Mouse (Mus musculus) large intestine, adult 2 months (tissue): ENCODE measurements around the gene Fcgr1. TPM values are rescaled to one million over a fixed set of nuclear protein-coding genes. Genes with fewer than 3 reads are reported as not detected.
"Not testable (repeated sequence)": the region's sequence is repeated elsewhere in the genome, so short reads cannot be mapped to it uniquely, and the experiment has no call there.

ENCODE experiments used
- DNase-seq: peaks from one replicate; pipeline ENCODE4 v3.0.0-alpha.2; 2012; ENCODE audit warnings: low read depth, low spot score
- WGBS: fragments of 180-500 bp; shearing (Covaris S2); methylation state at CpG from one replicate; pipeline ENCODE4 v1.1.7; 2018; 5-methylcytosine and 5-hydroxymethylcytosine counted together
- polyA plus RNA-seq: library from polyadenylated mRNA; depleted of rRNA; stranded (reverse); fragments of >200 nt; gene quantifications from 2 replicates; pipeline ENCODE4 v1.2.3, GENCODE M21; 2012; rRNA removed

The Fcgr1 gene
- 4.6 and 5.6 TPM in 2 replicates for polyA plus RNA-seq

DNA sequence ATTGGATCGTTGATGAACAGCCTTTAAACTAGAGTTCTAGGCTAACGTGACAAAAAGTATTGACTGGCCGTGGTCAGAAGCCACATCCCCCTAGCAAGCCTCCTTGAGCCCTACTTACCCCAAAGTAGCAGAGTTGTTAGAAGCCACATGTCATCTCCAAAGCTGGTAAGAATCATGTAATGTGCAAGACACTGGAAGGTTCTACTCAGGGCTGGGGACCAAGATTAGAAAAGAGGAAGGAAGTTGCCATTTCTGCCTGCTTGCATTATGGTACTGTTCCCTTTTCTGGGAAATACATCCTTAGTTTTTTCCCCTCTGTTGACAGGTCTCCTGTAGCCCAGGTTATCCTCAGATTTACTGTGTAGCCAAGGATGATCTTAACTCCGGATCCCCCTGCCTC lies at the start of gene Fcgr1:
TSS of gene Fcgr1 (minus strand) at position 183 of the 400 bp plus-strand sequence.
- DNase-seq: no peak
- WGBS: 76% methylated on average over 4 of the region's 4 CpGs

- WGBS: 52% methylated on average over 13 of the region's 13 CpGs
- DNase-seq: not testable (repeated sequence)
Measured at GRCm38 (mm10) chr3:96342652-96343051, 48.9 kb upstream of the Fcgr1 start.

DNA sequence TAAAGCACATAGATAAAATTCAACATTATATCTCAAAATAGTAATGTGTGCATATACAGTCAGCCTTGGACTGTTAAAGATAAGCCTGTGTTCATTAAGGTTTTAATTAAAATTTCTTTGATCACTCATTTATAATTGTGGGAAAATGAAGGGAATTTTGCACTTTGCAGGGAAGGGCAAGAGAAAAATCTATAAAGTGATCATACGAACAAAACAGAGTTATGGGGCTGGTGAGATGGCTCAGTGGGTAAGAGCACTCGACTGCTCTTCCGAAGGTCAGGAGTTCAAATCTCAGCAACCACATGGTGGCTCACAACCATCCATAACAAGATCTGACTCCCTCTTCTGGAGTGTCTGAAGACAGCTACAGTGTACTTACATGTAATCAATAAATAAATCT lies 48.3 kb upstream of the Fcgr1 start:
- 45% methylated on average over 3 of the region's 3 CpGs for WGBS

DNA sequence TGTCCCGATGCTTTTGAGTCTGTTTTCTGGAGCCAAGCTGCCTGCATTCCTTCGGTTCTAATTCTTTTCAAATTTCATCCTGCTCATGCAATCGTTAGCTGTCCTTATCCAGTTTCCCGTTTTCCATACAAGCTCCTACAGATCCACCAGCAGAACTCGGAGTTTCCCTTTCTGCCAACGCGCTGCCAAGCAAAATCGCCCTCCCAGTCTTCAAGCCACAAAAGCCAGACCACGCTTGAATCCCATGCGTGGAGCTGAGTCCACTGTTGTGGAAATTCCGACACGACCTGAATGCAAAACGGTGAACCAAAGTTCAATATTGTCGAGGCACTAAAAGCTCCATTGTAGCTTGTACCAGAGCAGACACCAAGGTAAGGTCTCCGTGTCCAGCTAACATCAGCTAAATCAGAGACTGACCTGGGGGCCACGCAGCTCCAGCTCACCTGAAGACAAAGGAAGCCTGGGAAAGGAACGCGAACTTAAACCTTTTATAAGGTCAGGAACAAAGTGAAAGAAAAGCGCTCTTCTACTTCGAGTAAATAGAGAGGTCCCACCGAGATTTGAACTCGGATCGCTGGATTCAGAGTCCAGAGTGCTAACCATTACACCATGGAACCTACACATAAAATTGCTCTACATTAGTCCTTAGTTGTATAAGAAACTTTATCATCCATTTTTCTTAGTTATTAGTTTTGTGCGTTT lies 47.0 kb upstream of the Fcgr1 start:
- 6% methylated on average over 24 of the region's 24 CpGs for WGBS
- no peak for DNase-seq

More for the DNA sequence above, 48.3 kb upstream of the Fcgr1 start:
- DNase-seq: not testable (repeated sequence)

DNA sequence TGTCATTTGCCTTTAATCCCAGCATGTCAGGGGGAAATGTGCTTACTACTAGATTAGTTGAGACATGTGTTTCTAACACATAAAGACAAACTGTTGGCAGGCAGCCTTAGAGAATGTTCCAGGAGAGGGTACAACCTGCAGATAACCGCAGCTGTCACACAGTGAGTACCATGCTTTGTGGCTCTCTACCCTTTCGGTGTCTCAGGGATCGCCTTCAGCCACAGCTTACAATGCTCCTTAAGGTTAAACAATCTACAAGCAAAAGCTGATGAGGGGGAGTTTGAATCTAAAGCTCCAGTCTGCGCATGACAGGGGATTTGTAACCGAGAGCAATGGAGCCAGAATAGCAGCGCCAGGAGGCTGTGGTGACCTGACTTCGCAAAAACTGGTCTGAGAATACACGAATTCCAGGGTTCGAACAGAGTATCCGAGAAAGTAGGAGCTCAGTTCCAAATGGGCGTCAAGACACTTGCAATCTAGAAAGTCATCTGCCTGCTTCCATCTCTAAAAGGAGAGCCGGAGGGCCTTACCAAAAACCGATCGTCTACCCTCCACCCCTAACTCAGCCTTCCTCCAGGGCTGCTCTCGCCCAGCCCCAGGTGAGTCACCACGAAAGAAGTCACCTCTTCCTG lies 45.2 kb upstream of the Fcgr1 start:
- DNase-seq: no peak
- WGBS: 43% methylated on average over 16 of the region's 16 CpGs

- no peak for DNase-seq
Measured at GRCm38 (mm10) chr3:96338043-96338442, 44.3 kb upstream of the Fcgr1 start.

DNA sequence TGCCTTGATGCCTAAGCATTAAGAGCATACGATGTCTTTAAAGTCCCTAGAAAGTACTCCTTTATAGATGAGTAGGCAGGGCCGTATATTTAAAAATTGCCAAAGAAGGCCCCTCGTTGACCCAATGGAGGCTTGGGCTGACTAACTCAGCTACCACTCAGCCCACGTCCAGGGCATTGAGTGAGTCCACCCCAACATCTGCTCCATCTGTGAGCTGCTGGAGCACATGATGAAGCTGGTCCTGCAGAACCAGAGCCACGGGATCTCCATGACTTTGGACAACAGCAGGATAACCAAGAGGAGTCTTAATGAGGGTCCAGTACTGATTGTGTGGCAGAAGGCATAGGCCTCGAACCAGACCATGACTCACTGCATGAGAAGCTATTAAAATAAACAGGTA lies 43.5 kb upstream of the Fcgr1 start:
- WGBS: 81% methylated on average over 6 of the region's 6 CpGs
- no peak for DNase-seq

More at GRCm38 (mm10) chr3:96338043-96338442, 44.3 kb upstream of the Fcgr1 start:
- 89% methylated on average over 8 of the region's 8 CpGs for WGBS

DNA sequence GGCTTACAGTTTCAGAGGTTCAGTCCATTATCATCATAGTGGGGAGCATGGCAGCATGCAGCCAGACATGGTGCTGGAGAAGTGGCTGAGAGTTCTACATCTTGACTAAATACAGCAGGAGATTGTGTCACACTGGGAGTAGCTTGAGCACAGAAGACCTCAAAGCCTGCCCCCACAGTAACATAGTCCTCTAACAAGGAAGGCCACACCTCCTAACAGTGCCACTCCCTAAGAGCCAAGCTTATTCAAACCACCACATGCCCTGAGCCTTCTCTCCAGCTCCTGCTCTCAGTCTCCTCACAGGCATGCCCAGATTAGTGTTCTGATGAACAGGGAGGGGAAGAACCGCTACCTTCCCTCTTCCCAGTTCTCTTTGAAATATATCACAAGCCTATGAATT lies 42.9 kb upstream of the Fcgr1 start:
- WGBS: 85% methylated on average over 1 of the region's 1 CpGs
- DNase-seq: no peak

DNA sequence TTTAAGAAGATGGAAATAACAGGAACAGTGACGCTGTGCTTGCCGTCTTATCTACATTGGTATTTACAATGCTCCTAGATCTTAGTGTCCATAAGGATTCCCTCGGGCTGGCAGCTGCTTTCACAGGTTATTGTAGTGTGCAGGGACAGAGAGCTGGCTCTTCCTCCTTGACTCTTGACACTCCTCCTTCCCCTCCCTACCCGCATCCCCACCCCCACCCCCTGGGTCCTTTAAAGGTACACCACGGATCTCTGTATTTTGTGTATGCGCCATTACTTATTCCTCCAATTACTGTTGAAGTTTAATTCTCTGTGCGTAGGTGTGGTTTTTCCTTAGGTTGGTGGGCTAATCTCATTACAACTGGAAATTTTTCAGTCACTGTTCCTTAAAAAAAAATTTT lies 41.8 kb upstream of the Fcgr1 start:
- 18% methylated on average over 7 of the region's 7 CpGs for WGBS

DNA sequence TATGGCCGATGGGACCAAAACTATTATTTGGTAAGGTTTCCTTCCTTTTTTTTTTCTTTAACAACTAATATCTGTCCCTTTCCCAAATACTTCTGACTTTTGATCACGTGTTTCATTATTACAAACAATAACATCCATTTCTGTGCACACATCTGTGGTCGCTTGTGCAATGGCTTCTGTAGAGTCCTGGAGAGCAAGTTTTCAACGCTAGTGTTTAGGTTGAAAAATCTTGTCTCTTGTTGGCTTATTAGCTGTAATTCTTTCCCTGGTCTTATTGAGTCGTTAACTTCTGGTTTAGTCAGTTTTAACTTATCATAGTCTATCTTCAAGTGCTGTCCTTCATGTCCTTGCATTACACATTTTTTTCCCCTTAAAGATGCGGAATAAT lies 41.4 kb upstream of the Fcgr1 start:
- 49% methylated on average over 6 of the region's 6 CpGs for WGBS
- DNase-seq: no peak

More for the DNA sequence above, 41.8 kb upstream of the Fcgr1 start:
- no peak for DNase-seq

- no peak for DNase-seq
- WGBS: 8% methylated on average over 36 of the region's 36 CpGs
Measured at GRCm38 (mm10) chr3:96334175-96335162, 40.7 kb upstream of the Fcgr1 start.

GRCm38 (mm10) chr3:96333396-96334174 lies 39.8 kb upstream of the Fcgr1 start:
- DNase-seq: no peak
- WGBS: 6% methylated on average over 25 of the region's 25 CpGs

DNA sequence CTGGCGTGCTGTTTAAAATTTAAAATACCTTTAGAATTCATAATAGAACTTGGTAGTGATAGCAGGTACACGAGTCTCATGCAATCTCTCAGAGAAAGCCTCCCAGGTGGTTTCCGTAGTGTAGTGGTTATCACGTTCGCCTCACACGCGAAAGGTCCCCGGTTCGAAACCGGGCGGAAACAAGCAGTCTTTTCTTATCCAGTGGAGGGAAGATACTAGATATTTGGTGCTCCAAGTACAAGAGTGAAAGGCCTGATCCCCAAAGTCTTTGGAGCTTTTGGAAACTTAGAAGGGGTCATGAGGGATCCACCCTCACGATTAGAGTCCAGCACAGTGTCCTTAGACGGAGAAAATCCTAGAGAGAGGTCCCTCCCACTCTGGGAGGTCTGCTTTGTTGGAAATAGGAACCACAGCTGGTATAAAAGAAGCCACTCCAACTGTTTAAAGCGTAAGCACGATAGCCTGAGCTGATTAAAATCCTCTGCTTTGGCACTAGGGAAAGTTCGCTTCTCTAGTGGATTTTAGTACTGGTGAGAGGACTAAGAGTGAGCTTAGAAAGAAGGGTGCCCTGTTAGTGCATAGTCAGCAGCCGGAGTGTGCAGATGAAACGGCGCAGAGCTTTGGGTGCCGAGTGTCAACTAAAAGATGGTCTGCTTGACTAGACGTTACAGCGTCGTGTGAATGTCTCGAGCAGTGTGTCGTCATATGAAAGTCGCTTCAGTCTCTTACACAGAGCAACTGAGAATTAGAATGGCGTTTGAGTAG lies 39.0 kb upstream of the Fcgr1 start:
- no peak for DNase-seq
- WGBS: 19% methylated on average over 27 of the region's 27 CpGs

DNA sequence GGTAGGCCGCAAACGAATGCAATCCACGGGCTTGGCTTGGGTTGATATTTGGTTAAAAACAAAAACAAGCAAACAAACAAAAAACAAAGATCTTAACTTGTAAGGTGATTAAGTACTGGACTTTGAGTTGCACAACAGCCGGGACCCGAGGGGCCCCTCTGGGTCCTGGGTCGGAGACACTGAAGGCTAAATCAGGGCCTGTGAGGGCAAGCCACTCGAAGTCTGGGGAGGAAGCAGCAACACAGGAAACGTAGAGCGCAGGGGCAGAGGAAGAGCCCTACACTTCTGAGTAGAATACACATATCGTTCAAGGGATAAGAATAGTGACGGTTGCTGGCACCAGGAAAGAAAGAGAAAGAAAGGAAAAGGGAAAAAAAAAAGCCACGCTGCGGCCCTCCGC lies 38.2 kb upstream of the Fcgr1 start:
- DNase-seq: no peak
- WGBS: 36% methylated on average over 14 of the region's 14 CpGs

GRCm38 (mm10) chr3:96331438-96331837 lies 37.7 kb upstream of the Fcgr1 start:
- no peak for DNase-seq
- 22% methylated on average over 7 of the region's 7 CpGs for WGBS

- WGBS: 63% methylated on average over 7 of the region's 7 CpGs
- no peak for DNase-seq
Measured at GRCm38 (mm10) chr3:96330603-96331002, 36.8 kb upstream of the Fcgr1 start.

DNA sequence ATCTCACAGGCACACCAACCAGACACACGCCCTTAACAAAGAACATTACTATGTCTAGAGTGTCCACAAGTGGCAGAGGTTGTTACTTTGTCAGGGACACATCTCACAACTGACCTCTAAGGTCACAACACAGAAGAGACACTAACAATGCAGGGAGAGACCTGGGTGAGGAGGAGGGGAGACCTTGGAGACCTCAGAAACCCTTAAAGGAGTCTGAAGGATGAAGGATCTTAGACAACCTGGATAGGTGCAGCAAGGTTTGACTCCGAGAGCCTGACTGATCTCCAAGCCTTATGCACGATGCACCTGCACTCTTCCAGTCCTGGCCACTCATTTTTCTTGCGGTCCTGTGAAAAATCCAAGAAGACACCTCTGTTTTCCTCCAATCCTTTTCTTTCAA lies 36.4 kb upstream of the Fcgr1 start:
- 89% methylated on average over 4 of the region's 4 CpGs for WGBS
- DNase-seq: no peak

DNA sequence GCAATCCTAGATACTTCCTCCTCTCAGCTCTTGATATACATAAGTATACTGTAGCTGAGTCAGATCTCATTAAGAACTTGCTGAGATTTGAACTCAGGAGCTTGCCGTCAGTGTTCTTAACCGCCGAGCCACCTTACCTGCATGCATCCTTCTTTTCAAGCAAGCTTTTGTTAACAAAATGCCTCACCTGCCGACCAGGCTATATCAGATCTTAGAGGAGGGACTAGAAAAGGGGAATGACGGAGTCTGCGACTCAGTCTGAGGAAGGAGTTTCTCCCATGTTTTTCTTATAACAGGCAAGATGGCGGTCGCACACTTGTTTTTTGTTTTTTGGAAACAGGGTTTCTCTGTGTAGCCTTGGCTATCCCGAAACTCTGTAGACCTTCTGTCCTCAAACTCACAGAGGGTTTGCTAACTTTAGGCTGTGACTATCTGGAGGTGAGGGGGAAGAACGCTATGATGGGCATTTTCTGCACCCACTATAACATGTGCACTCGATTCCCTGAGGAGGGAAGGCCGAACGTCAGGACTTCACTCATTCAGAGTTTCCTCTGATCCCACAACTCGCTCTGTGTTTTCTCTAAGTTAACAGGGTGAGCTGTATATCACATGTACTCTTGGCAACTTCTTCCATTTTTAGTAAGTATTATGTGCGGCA lies 35.1 kb upstream of the Fcgr1 start:
- WGBS: 33% methylated on average over 15 of the region's 15 CpGs
- DNase-seq: no peak
